Mouse (Mus musculus) right cerebral cortex, postnatal 25 days (tissue): ENCODE measurements around the gene Bahcc1.

Experiments used
- DNase-seq: peaks from one replicate; pipeline ENCODE4 v3.0.0; 2022

Bahcc1 gene

GRCm38 (mm10) chr11:120248160-120248793 lies 15.5 kb downstream of the Bahcc1 start:
- no peak for DNase-seq

GRCm38 (mm10) chr11:120248899-120249298 lies 16.2 kb downstream of the Bahcc1 start:
- DNase-seq, result no peak

GRCm38 (mm10) chr11:120250991-120251949 lies 18.5 kb downstream of the Bahcc1 start:
- DNase-seq, result no peak

- no peak for DNase-seq
Observed at GRCm38 (mm10) chr11:120251950-120252308, 19.2 kb downstream of the Bahcc1 start.

- no peak for DNase-seq
Observed at GRCm38 (mm10) chr11:120252398-120252797, 19.7 kb downstream of the Bahcc1 start.

GRCm38 (mm10) chr11:120252843-120253645 lies 20.3 kb downstream of the Bahcc1 start:
- DNase-seq, result no peak

- DNase-seq, result no peak
Observed at GRCm38 (mm10) chr11:120253646-120254315, 21.0 kb downstream of the Bahcc1 start.

- DNase-seq, result no peak
Observed at GRCm38 (mm10) chr11:120254420-120254819, 21.7 kb downstream of the Bahcc1 start.

- peak; percentile 62 for DNase-seq
Observed at GRCm38 (mm10) chr11:120255038-120255437, 22.3 kb downstream of the Bahcc1 start.

GRCm38 (mm10) chr11:120255499-120255898 lies 22.8 kb downstream of the Bahcc1 start:
- DNase-seq, result no peak

GRCm38 (mm10) chr11:120256108-120256507 lies 23.4 kb downstream of the Bahcc1 start:
- no peak for DNase-seq

- no peak for DNase-seq
Observed at GRCm38 (mm10) chr11:120256543-120256942, 23.8 kb downstream of the Bahcc1 start.

GRCm38 (mm10) chr11:120256981-120257820 lies 24.5 kb downstream of the Bahcc1 start:
- DNase-seq, result no peak

- DNase-seq, result no peak
Observed at GRCm38 (mm10) chr11:120257911-120258310, 25.2 kb downstream of the Bahcc1 start.

- DNase-seq, result no peak
Observed at GRCm38 (mm10) chr11:120258896-120259689, 26.3 kb downstream of the Bahcc1 start.

- no peak for DNase-seq
Observed at GRCm38 (mm10) chr11:120259792-120260768, 27.3 kb downstream of the Bahcc1 start.

- DNase-seq, result no peak
Observed at GRCm38 (mm10) chr11:120260769-120261150, 28.0 kb downstream of the Bahcc1 start.

GRCm38 (mm10) chr11:120261416-120262355 lies 28.9 kb downstream of the Bahcc1 start:
- DNase-seq, result peak; percentile 89
